Mouse (Mus musculus) heart, embryonic 11.5 days (tissue): ENCODE measurements at regions not wholly inside any gene's neighbourhood (a gene's known extent, or its start where the extent isn't known, plus 50 kb on each side); places are given as distances from the start of the nearest gene placed in this dataset.

Experiments used
- ATAC-seq: fragments of 200-750 bp; cut with Nextera tagmentation; replicated peaks from 2 replicates; pipeline ENCODE4 v1.8.0; 2017; ENCODE audit warnings: moderate library complexity; ENCODE audit not compliant: insufficient number of reproducible peaks, low FRiP score, low TSS enrichment
- H3K27ac ChIP-seq: fragments of 300-500 bp; sonication (generic); 2 replicates; pipeline ENCODE4 v1.5.1; 2014; ENCODE audit warnings: mild to moderate bottlenecking, low read depth, low read length
- H3K27me3 ChIP-seq: fragments of 300-500 bp; sonication (generic); 2 replicates; pipeline ENCODE4 v1.6.1; 2014; ENCODE audit warnings: mild to moderate bottlenecking, low read length, mixed read lengths; ENCODE audit not compliant: control insufficient read depth, insufficient read depth
- H3K36me3 ChIP-seq: fragments of 300-500 bp; sonication (generic); 2 replicates; pipeline ENCODE4 v1.6.1; 2014; ENCODE audit warnings: mild to moderate bottlenecking, low read length, moderate library complexity, mixed read lengths; ENCODE audit not compliant: control insufficient read depth, insufficient read depth
- H3K4me1 ChIP-seq: fragments of 300-500 bp; sonication (generic); 2 replicates; pipeline ENCODE4 v1.6.1; 2014; ENCODE audit warnings: low read length; ENCODE audit not compliant: control insufficient read depth, insufficient read depth
- H3K4me2 ChIP-seq: fragments of 300-500 bp; sonication (generic); 2 replicates; pipeline ENCODE4 v1.6.1; 2014; ENCODE audit warnings: mild to moderate bottlenecking, moderate library complexity
- H3K4me3 ChIP-seq: fragments of 300-500 bp; sonication (generic); 2 replicates; pipeline ENCODE4 v1.5.1; 2014; ENCODE audit warnings: low read depth, low read length
- H3K9ac ChIP-seq: fragments of 300-500 bp; sonication (generic); 2 replicates; pipeline ENCODE4 v1.6.1; 2014; ENCODE audit warnings: mild to moderate bottlenecking, low read depth, low read length, moderate library complexity
- H3K9me3 ChIP-seq: fragments of 300-500 bp; sonication (generic); replicated peaks from 2 replicates; pipeline ENCODE4 v1.6.1; 2016; ENCODE audit warnings: low read length; ENCODE audit not compliant: control insufficient read depth
- WGBS: fragments of 180-500 bp; shearing (Covaris S2); extraction: QIAGEN DNeasy Blood & Tissue Kit; methylation state at CpG from one replicate; pipeline ENCODE4 v1.1.7; 2014; ENCODE audit not compliant: insufficient replicate concordance; 5-methylcytosine and 5-hydroxymethylcytosine counted together

- ATAC-seq, result no peak
- H3K27ac ChIP-seq, result no peak overlapping the region
- 88% methylated on average over 6 of the region's 6 CpGs for WGBS
- H3K27me3 ChIP-seq, result no peaks in the 10 kb centered on the region
- H3K4me2 ChIP-seq, result no peak overlapping the region
- H3K4me3 ChIP-seq, result no peak overlapping the region
- no peak overlapping the region for H3K9ac ChIP-seq
- H3K9me3 ChIP-seq, result 0 out of 2 replicates have a peak, but pooled peaks cover 3% of the 10 kb centered on the region
- H3K36me3 ChIP-seq, result no peaks in the 10 kb centered on the region
- H3K4me1 ChIP-seq, result no peaks in the 10 kb centered on the region
Measured at GRCm38 (mm10) chr1:12367872-12368271, 954.0 kb downstream of the A830018L16Rik start.

- Histone ChIP-seq H3K4me3 (no peak overlapping the region), H3K4me2 (no peak overlapping the region), H3K4me1 (no peaks in the 10 kb centered on the region), H3K27me3 (no peaks in the 10 kb centered on the region), H3K36me3 (no peaks in the 10 kb centered on the region), H3K27ac (no peak overlapping the region), H3K9ac (no peak overlapping the region), H3K9me3 (0 out of 2 replicates have a peak, but pooled peaks cover 3% of the 10 kb centered on the region)
- ATAC-seq, result no peak
Measured at GRCm38 (mm10) chr1:12372968-12373367, 959.1 kb downstream of the A830018L16Rik start.

GRCm38 (mm10) chr1:12398146-12398884, 984.4 kb downstream of the A830018L16Rik start:
- H3K4me1 ChIP-seq, result no peaks in the 10 kb centered on the region; the same call in 1 of the 2 replicates
- no peak overlapping the region for H3K9ac ChIP-seq
- no peaks in the 10 kb centered on the region for H3K9me3 ChIP-seq
- no peaks in the 10 kb centered on the region for H3K36me3 ChIP-seq
- no peak overlapping the region for H3K4me2 ChIP-seq
- H3K27me3 ChIP-seq, result no peaks in the 10 kb centered on the region
- peak; percentile 22 for ATAC-seq
- WGBS, result 14% methylated on average over 7 of the region's 7 CpGs
- H3K27ac ChIP-seq, result peak overlapping the region; percentile 58
- no peak overlapping the region for H3K4me3 ChIP-seq

GRCm38 (mm10) chr1:12405391-12406270, 991.7 kb downstream of the A830018L16Rik start:
- Histone ChIP-seq H3K9me3 (no peaks in the 10 kb centered on the region), H3K27ac (peak overlapping the region; percentile 7; the same call in 1 of the 2 replicates), H3K9ac (no peak overlapping the region), H3K4me3 (no peak overlapping the region), H3K4me1 (no peaks in the 10 kb centered on the region), H3K36me3 (no peaks in the 10 kb centered on the region), H3K27me3 (no peaks in the 10 kb centered on the region), H3K4me2 (no peak overlapping the region)
- 0 out of 2 replicates have a peak, but pooled peaks have one; percentile 71 for ATAC-seq
- 28% methylated on average over 4 of the region's 4 CpGs for WGBS

GRCm38 (mm10) chr1:12409738-12410523, 996.0 kb downstream of the A830018L16Rik start:
- WGBS, result 77% methylated on average over 6 of the region's 6 CpGs
- H3K4me2 ChIP-seq, result no peak overlapping the region
- no peaks in the 10 kb centered on the region for H3K27me3 ChIP-seq
- H3K4me1 ChIP-seq, result no peaks in the 10 kb centered on the region
- no peak overlapping the region for H3K9ac ChIP-seq
- no peaks in the 10 kb centered on the region for H3K36me3 ChIP-seq
- no peaks in the 10 kb centered on the region for H3K9me3 ChIP-seq
- no peak for ATAC-seq
- H3K27ac ChIP-seq, result no peak overlapping the region
- H3K4me3 ChIP-seq, result no peak overlapping the region

- H3K27me3 ChIP-seq, result no peaks in the 10 kb centered on the region
- H3K4me1 ChIP-seq, result no peaks in the 10 kb centered on the region
- ATAC-seq, result no peak
- H3K9ac ChIP-seq, result no peak overlapping the region
- no peak overlapping the region for H3K4me3 ChIP-seq
- H3K27ac ChIP-seq, result no peak overlapping the region
- no peaks in the 10 kb centered on the region for H3K36me3 ChIP-seq
- no peak overlapping the region for H3K4me2 ChIP-seq
- no peaks in the 10 kb centered on the region for H3K9me3 ChIP-seq
Measured at GRCm38 (mm10) chr1:12410524-12410886, 996.6 kb downstream of the A830018L16Rik start.

- H3K9ac ChIP-seq, result no peak overlapping the region
- H3K27ac ChIP-seq, result no peak overlapping the region
- no peak overlapping the region for H3K4me2 ChIP-seq
- 18% methylated on average over 2 of the region's 2 CpGs for WGBS
- no peaks in the 10 kb centered on the region for H3K36me3 ChIP-seq
- H3K27me3 ChIP-seq, result no peaks in the 10 kb centered on the region
- H3K9me3 ChIP-seq, result no peaks in the 10 kb centered on the region
- H3K4me3 ChIP-seq, result no peak overlapping the region
- peaks cover 5% of the 10 kb centered on the region; the same call in 1 of the 2 replicates for H3K4me1 ChIP-seq
- peak; percentile 49; the same call in 1 of the 2 replicates for ATAC-seq
Measured at GRCm38 (mm10) chr1:12424510-12424909, 1010.6 kb downstream of the A830018L16Rik start.

- Histone ChIP-seq H3K4me2 (no peak overlapping the region), H3K4me3 (no peak overlapping the region), H3K36me3 (no peaks in the 10 kb centered on the region), H3K27me3 (no peaks in the 10 kb centered on the region), H3K9ac (no peak overlapping the region), H3K4me1 (no peaks in the 10 kb centered on the region), H3K27ac (no peak overlapping the region), H3K9me3 (no peaks in the 10 kb centered on the region)
- 49% methylated on average over 2 of the region's 2 CpGs for WGBS
- ATAC-seq, result no peak
Measured at GRCm38 (mm10) chr1:12437894-12438293, 1024.0 kb downstream of the A830018L16Rik start.
